Comparison of ENCODE assay signal across 9 mouse cellular contexts in genomic region chr19:9915935-9916334, GRCm38 (mm10). TPM values are rescaled to one million over a fixed set of nuclear protein-coding genes. Genes with fewer than 3 reads are reported as not detected.
A peak's percentile ranks its signal among the peaks of the same experiment; 100 is the strongest.
DNase-seq lines count a peak whose midpoint lies in the region; TF ChIP-seq lines count a peak whose summit lies in the region.
"Had no signal": no experiment of that assay in that cellular context is flagged by ENCODE, and none has a peak within 500 bp of the region (broad histone marks: within the 10 kb centered on the region; RNA-seq: fewer than 3 reads in every experiment).

No protein-coding gene starts in this region.

- dilution Hi-C loops in CH12.LX (cut with MboI; ENCODE audit: extremely low pct_ligation_motif_present, extremely low pct_unique_long_range_greater_than_20kb, low sequenced_read_pairs): no loop called here

- H3K4me2 ChIP-seq in CH12.LX (ENCODE audit: insufficient read depth, low read depth, poor library complexity, severe bottlenecking): no peak overlapping the region
- H3K4me2 ChIP-seq: heart, embryonic 15.5 days had no signal

- peak; percentile 47 to 97; a peak in 3 of 4 replicates for TF ChIP-seq CTCF in CH12.LX (conservative IDR thresholded peaks at IDR 0.05 in 1 of 2, IDR thresholded peaks at IDR 0.05 in 1 of 2; ENCODE audit: low read depth in 2 of 2, low read length in 2 of 2)
- peak; percentile 81 for TF ChIP-seq CTCF in layer of hippocampus, adult 2 months (conservative IDR thresholded peaks at IDR 0.05)

- H3K27me3 ChIP-seq in CH12.LX (replicated peaks): no peaks in the 10 kb centered on the region
- H3K27me3 ChIP-seq: heart, embryonic 15.5 days had no signal

- TF ChIP-seq POLR2A in CH12.LX (IDR thresholded peaks at IDR 0.05; ENCODE audit: low read depth, low read length): no peak

- no peak overlapping the region for H3K27ac ChIP-seq in CH12.LX (ENCODE audit: insufficient read depth, low read depth)
- no peak overlapping the region for H3K27ac ChIP-seq in layer of hippocampus, adult 2 months
- H3K27ac ChIP-seq: heart, embryonic 15.5 days had no signal

- H3K4me3 ChIP-seq in CH12.LX (replicated peaks in 1 of 3; ENCODE audit: low read depth in 2 of 3, low read length in 2 of 3, poor library complexity in 1 of 3): no peak overlapping the region
- H3K4me3 ChIP-seq in layer of hippocampus, adult 2 months: no peak overlapping the region
- H3K4me3 ChIP-seq: heart, embryonic 15.5 days had no signal

- in situ Hi-C loops in CH12.LX (cut with MboI; ENCODE audit: low pct_ligation_motif_present, low pct_unique_long_range_greater_than_20kb, low sequenced_read_pairs): no loop called here

- DNase-seq in CH12.LX (ENCODE audit: extremely low read depth): peak; percentile 83
- peak; percentile 75 for DNase-seq in adrenal gland, adult 2 months
- peak; percentile 63 for DNase-seq in embryo, embryonic 11.5 days (ENCODE audit: low read depth, low spot score)
- DNase-seq in heart, adult 8-10 months (ENCODE audit: low spot score): peak; percentile 85
- peak; percentile 77 to 90 for DNase-seq in layer of hippocampus, adult 2 months (ENCODE audit: low spot score in 2 of 2)
- peak; percentile 90 for DNase-seq in lung, postnatal 14 days
- peak; percentile 82 for DNase-seq in retina, postnatal 1 day
- DNase-seq in urinary bladder, postnatal 10 days (ENCODE audit: low spot score): peak; percentile 54

- H3K4me1 ChIP-seq in CH12.LX (ENCODE audit: control insufficient read depth in 1 of 2, insufficient read depth in 2 of 2): peaks cover 8 to 38% of the 10 kb centered on the region in 2 experiments
- H3K4me1 ChIP-seq: heart, embryonic 15.5 days had no signal

- H3K9ac ChIP-seq in CH12.LX (ENCODE audit: insufficient read depth, low read depth): no peak overlapping the region
- H3K9ac ChIP-seq: heart, embryonic 15.5 days had no signal

- H3K9me3 ChIP-seq in CH12.LX (replicated peaks; ENCODE audit: low read length): no peaks in the 10 kb centered on the region
- H3K9me3 ChIP-seq: heart, embryonic 15.5 days had no signal

- TF ChIP-seq RAD21 in CH12.LX (IDR thresholded peaks at IDR 0.05; ENCODE audit: low read depth, low read length): peak; percentile 95

- TF ChIP-seq EP300 in CH12.LX (IDR thresholded peaks at IDR 0.05; ENCODE audit: low read length): no peak

- H3K79me2 ChIP-seq in CH12.LX (replicated peaks; ENCODE audit: control insufficient read depth, extremely low read depth, insufficient read depth, poor library complexity, severe bottlenecking): no peaks in the 10 kb centered on the region

- peaks cover 0 to 3% of the 10 kb centered on the region in 2 experiments for H3K36me3 ChIP-seq in CH12.LX (replicated peaks in 1 of 2; ENCODE audit: control insufficient read depth in 1 of 2, insufficient read depth in 1 of 2, low read length in 1 of 2)
- H3K36me3 ChIP-seq: heart, embryonic 15.5 days had no signal

TF ChIP-seq in CH12.LX, 34 proteins besides CTCF, POLR2A, EP300 and RAD21:
- TF ChIP-seq NELFE (IDR thresholded peaks at IDR 0.05; ENCODE audit: low read depth, low read length) (peak; percentile 54; the same call in 1 of the 2 replicates), TCF12 (IDR thresholded peaks at IDR 0.05; ENCODE audit: low read depth, low read length) (no peak), IRF4 (IDR thresholded peaks at IDR 0.05; ENCODE audit: low read depth, low read length) (peak; percentile 8; the same call in 1 of the 2 replicates), SMC3 (IDR thresholded peaks at IDR 0.05; ENCODE audit: low read depth, low read length) (peak; percentile 96), ZC3H11A (IDR thresholded peaks at IDR 0.05; ENCODE audit: low read depth, low read length) (peak; percentile 87)

RNA-seq across cellular contexts. Expression of gene Incenp, which starts 16.6 kb away (rescaled TPM):
- total RNA-seq in CH12.LX (2012; rRNA removed): 73.4 and 84.3 TPM in 2 replicates
- total RNA-seq in CH12.LX (2014; rRNA removed): 58.5 and 63.7 TPM in 2 replicates
- 201 and 238 TPM in 2 replicates for polyA plus RNA-seq in CH12.LX (2012; ENCODE audit: insufficient read length, low read depth)
- total RNA-seq in adrenal gland, adult 2 months (2021): 10 to 100 TPM in 1 of 2 experiments, 1 to 10 TPM in 1; 9.4 to 11.1 TPM
- polyA plus RNA-seq in adrenal gland, adult 2 months (2012; rRNA removed): 4.1 and 5.1 TPM in 2 replicates
- 1 to 10 TPM; 5.0 to 7.0 (median 5.1) TPM for total RNA-seq in heart, adult 8-10 months (2022)
- 10 to 100 TPM; 13.9 to 14.0 TPM for total RNA-seq in layer of hippocampus, adult 2 months (2021)
